ENCODE assay signal across 16 mouse cellular contexts in genomic region chr3:127525188-127525819, GRCm38 (mm10). TPM values are rescaled to one million over a fixed set of nuclear protein-coding genes. Genes with fewer than 3 reads are reported as not detected.
DNase-seq lines count a peak whose midpoint lies in the region.
"Had no signal": no experiment of that assay in that cellular context is flagged by ENCODE, and none has a peak within 500 bp of the region (broad histone marks: within the 10 kb centered on the region; RNA-seq: fewer than 3 reads in every experiment).

No protein-coding gene starts in this region.

- peak; percentile 20 for DNase-seq in gastrocnemius, postnatal 14 days
- no peak for DNase-seq in gastrocnemius, postnatal 36 days
- peak; percentile 81 for DNase-seq in heart, embryonic 10.5 days (ENCODE audit: low spot score)
- peak; percentile 58 to 60 for DNase-seq in heart, postnatal 10 days
- DNase-seq in adrenal gland, adult 18-20 months (ENCODE audit: low spot score in 2 of 2), result no peak
- DNase-seq in thymus, postnatal 0 days (ENCODE audit: low spot score), result no peak
- no peak for DNase-seq in spleen, postnatal 14 days (ENCODE audit: low spot score in 2 of 2)
- no peak for DNase-seq in hindbrain, embryonic 10.5 days (ENCODE audit: low spot score)
- DNase-seq: adrenal gland, postnatal 25 days; cerebellum, adult 8-10 months; forebrain, postnatal 0 days; kidney, adult 2 months; kidney, postnatal 14 days had no signal

- peak overlapping the region; percentile 81 for H3K27ac ChIP-seq in heart, embryonic 10.5 days
- no peak overlapping the region for H3K27ac ChIP-seq in hindbrain, embryonic 10.5 days
- H3K27ac ChIP-seq: limb, embryonic 13.5 days; liver, embryonic 15.5 days; midbrain, embryonic 15.5 days had no signal

- WGBS in heart, embryonic 10.5 days, result 36% methylated on average over 8 of the region's 8 CpGs
- WGBS in hindbrain, embryonic 10.5 days, result 84% methylated on average over 8 of the region's 8 CpGs

- no peaks in the 10 kb centered on the region for H3K9me3 ChIP-seq in heart, embryonic 10.5 days
- no peaks in the 10 kb centered on the region for H3K9me3 ChIP-seq in hindbrain, embryonic 10.5 days
- H3K9me3 ChIP-seq: limb, embryonic 13.5 days; liver, embryonic 15.5 days; midbrain, embryonic 15.5 days had no signal

- intact Hi-C loops in gastrocnemius, postnatal 14 days (cut with DNase I; ENCODE audit: low total_unique reads), result no loop called here
- intact Hi-C loops in gastrocnemius, postnatal 36 days (cut with DNase I), result no loop called here
- intact Hi-C loops in heart, postnatal 10 days (cut with DNase I), result no loop called here

- no peaks in the 10 kb centered on the region for H3K36me3 ChIP-seq in heart, embryonic 10.5 days
- no peaks in the 10 kb centered on the region for H3K36me3 ChIP-seq in hindbrain, embryonic 10.5 days
- H3K36me3 ChIP-seq: limb, embryonic 13.5 days; liver, embryonic 15.5 days; midbrain, embryonic 15.5 days had no signal

- peaks cover 10% of the 10 kb centered on the region; the same call in 1 of the 2 replicates for H3K4me1 ChIP-seq in heart, embryonic 10.5 days
- H3K4me1 ChIP-seq in hindbrain, embryonic 10.5 days (replicated peaks), result peaks cover 2% of the 10 kb centered on the region; the same call in 1 of the 2 replicates
- H3K4me1 ChIP-seq: limb, embryonic 13.5 days; liver, embryonic 15.5 days; midbrain, embryonic 15.5 days had no signal

- H3K4me3 ChIP-seq in heart, embryonic 10.5 days, result peak overlapping the region; percentile 19; the same call in 1 of the 2 replicates
- H3K4me3 ChIP-seq in hindbrain, embryonic 10.5 days, result no peak overlapping the region
- H3K4me3 ChIP-seq: limb, embryonic 13.5 days; liver, embryonic 15.5 days; midbrain, embryonic 15.5 days had no signal

- no peaks in the 10 kb centered on the region for H3K27me3 ChIP-seq in heart, embryonic 10.5 days (ENCODE audit: insufficient read depth, poor library complexity, severe bottlenecking)
- H3K27me3 ChIP-seq in hindbrain, embryonic 10.5 days (ENCODE audit: insufficient read depth, poor library complexity, severe bottlenecking), result no peaks in the 10 kb centered on the region
- H3K27me3 ChIP-seq: limb, embryonic 13.5 days; liver, embryonic 15.5 days; midbrain, embryonic 15.5 days had no signal

RNA-seq across cellular contexts. Expression of gene Ank2, which starts 26.2 kb away (rescaled TPM):
- total RNA-seq in gastrocnemius, postnatal 14 days (2021), result 100 to 1,000 TPM in 1 of 2 experiments, 10 to 100 TPM in 1; 98.1 to 119 TPM
- total RNA-seq in gastrocnemius, postnatal 36 days (2021), result 100 to 1,000 TPM; 108 to 109 TPM
- 25.8 and 36.2 TPM in 2 replicates for polyA plus RNA-seq in heart, embryonic 10.5 days (2016; fragmentation: Nextera tagmentation; extraction: Ambion mirVana)
- total RNA-seq in heart, postnatal 10 days (2021), result 100 to 1,000 TPM; 289 to 290 TPM
- 10 to 100 TPM; 31.1 to 47.3 TPM for total RNA-seq in adrenal gland, adult 18-20 months (2021)
- 1.3 TPM in 2 replicates for polyA plus RNA-seq in thymus, postnatal 0 days (2015; fragmentation: Nextera tagmentation; extraction: Ambion mirVana)
- polyA plus RNA-seq in hindbrain, embryonic 10.5 days (2016; fragmentation: Nextera tagmentation; extraction: Ambion mirVana), result 43.0 and 65.3 TPM in 2 replicates

RNA-seq across cellular contexts. Expression of gene Larp7, which starts 27.8 kb away (rescaled TPM):
- 10 to 100 TPM; 10.8 to 12.3 TPM for total RNA-seq in gastrocnemius, postnatal 14 days (2021)
- total RNA-seq in gastrocnemius, postnatal 36 days (2021), result 1 to 10 TPM; 7.0 to 8.0 TPM
- 56.6 and 57.3 TPM in 2 replicates for polyA plus RNA-seq in heart, embryonic 10.5 days (2016; fragmentation: Nextera tagmentation; extraction: Ambion mirVana)
- 10 to 100 TPM; 30.1 to 32.4 TPM for total RNA-seq in heart, postnatal 10 days (2021)
- 10 to 100 TPM; 19.7 to 20.4 TPM for total RNA-seq in adrenal gland, adult 18-20 months (2021)
- 58.7 and 59.8 TPM in 2 replicates for polyA plus RNA-seq in thymus, postnatal 0 days (2015; fragmentation: Nextera tagmentation; extraction: Ambion mirVana)
- 50.7 and 74.1 TPM in 2 replicates for polyA plus RNA-seq in hindbrain, embryonic 10.5 days (2016; fragmentation: Nextera tagmentation; extraction: Ambion mirVana)

RNA-seq across cellular contexts. Expression of gene Zgrf1, which starts 28.0 kb away (rescaled TPM):
- 1 to 10 TPM in 1 of 2 experiments, under 1 TPM in 1; 1.00 to 1.4 TPM for total RNA-seq in gastrocnemius, postnatal 14 days (2021)
- under 1 TPM; 0.59 to 0.64 TPM for total RNA-seq in gastrocnemius, postnatal 36 days (2021)
- 13.4 and 14.0 TPM in 2 replicates for polyA plus RNA-seq in heart, embryonic 10.5 days (2016; fragmentation: Nextera tagmentation; extraction: Ambion mirVana)
- 1 to 10 TPM; 2.7 to 3.2 TPM for total RNA-seq in heart, postnatal 10 days (2021)
- under 1 TPM; 0.70 to 0.80 TPM for total RNA-seq in adrenal gland, adult 18-20 months (2021)
- polyA plus RNA-seq in thymus, postnatal 0 days (2015; fragmentation: Nextera tagmentation; extraction: Ambion mirVana), result 4.5 and 4.9 TPM in 2 replicates
- polyA plus RNA-seq in hindbrain, embryonic 10.5 days (2016; fragmentation: Nextera tagmentation; extraction: Ambion mirVana), result 16.6 and 19.4 TPM in 2 replicates

Comparison
In these comparisons a context has a peak if more than half of its experiments do, and no peak if none do; other contexts are left out.
1. DNase-seq: peak in gastrocnemius, postnatal 14 days (single experiment), heart, embryonic 10.5 days (single experiment) and heart, postnatal 10 days (2 of 2); none in gastrocnemius, postnatal 36 days (0 of 2), adrenal gland, adult 18-20 months (0 of 2), thymus, postnatal 0 days (single experiment), spleen, postnatal 14 days (0 of 2) and hindbrain, embryonic 10.5 days (single experiment).